26 mouse cellular contexts compared by ENCODE assay signal in genomic region chr9:115283403-115283802, GRCm38 (mm10). TPM values are rescaled to one million over a fixed set of nuclear protein-coding genes. Genes with fewer than 3 reads are reported as not detected.
DNase-seq lines count a peak whose midpoint lies in the region; ATAC-seq and TF ChIP-seq lines count a peak whose summit lies in the region.
"Had no signal": no experiment of that assay in that cellular context is flagged by ENCODE, and none has a peak within 500 bp of the region (broad histone marks: within the 10 kb centered on the region; RNA-seq: fewer than 3 reads in every experiment).

No protein-coding gene starts in this region.

- TF ChIP-seq CTCF in lung, postnatal 0 days (IDR thresholded peaks at IDR 0.05), result no peak
- no peak for TF ChIP-seq CTCF in lung, adult 2 months (IDR thresholded peaks at IDR 0.05; ENCODE audit: insufficient read depth, low read length)
- TF ChIP-seq CTCF in left cerebral cortex, adult 2 months (IDR thresholded peaks at IDR 0.05), result no peak

- no peaks in the 10 kb centered on the region for H3K9me3 ChIP-seq in lung, postnatal 0 days (ENCODE audit: low read length)
- H3K9me3 ChIP-seq: embryonic facial prominence, embryonic 12.5 days; embryonic facial prominence, embryonic 15.5 days; heart, embryonic 12.5 days; heart, embryonic 15.5 days; hindbrain, embryonic 10.5 days; hindbrain, embryonic 13.5 days had no signal

- no peak overlapping the region for H3K4me3 ChIP-seq in lung, postnatal 0 days (ENCODE audit: low read depth, low read length)
- no peak overlapping the region for H3K4me3 ChIP-seq in lung, adult 2 months (replicated peaks; ENCODE audit: extremely low read depth, low read depth, low read length)
- H3K4me3 ChIP-seq in left cerebral cortex, adult 2 months, result no peak overlapping the region
- H3K4me3 ChIP-seq: embryonic facial prominence, embryonic 12.5 days; embryonic facial prominence, embryonic 15.5 days; gastrocnemius, adult 2 months; heart, embryonic 12.5 days; heart, embryonic 15.5 days; hindbrain, embryonic 10.5 days; hindbrain, embryonic 13.5 days had no signal

- peak; percentile 96 for TF ChIP-seq EP300 in lung, postnatal 0 days (IDR thresholded peaks at IDR 0.05)

- H3K9ac ChIP-seq in lung, postnatal 0 days (replicated peaks; ENCODE audit: low read depth), result no peak overlapping the region
- H3K9ac ChIP-seq: embryonic facial prominence, embryonic 12.5 days; embryonic facial prominence, embryonic 15.5 days; forebrain, postnatal 0 days; heart, embryonic 12.5 days; heart, embryonic 15.5 days; hindbrain, embryonic 13.5 days had no signal

- no peak for TF ChIP-seq POLR2A in lung, adult 2 months (IDR thresholded peaks at IDR 0.05; ENCODE audit: borderline replicate concordance, extremely low read depth, low read depth, low read length)

- H3K4me2 ChIP-seq in lung, postnatal 0 days (replicated peaks; ENCODE audit: low read depth, low read length), result no peak overlapping the region
- H3K4me2 ChIP-seq: embryonic facial prominence, embryonic 12.5 days; embryonic facial prominence, embryonic 15.5 days; heart, embryonic 12.5 days; heart, embryonic 15.5 days; hindbrain, embryonic 13.5 days had no signal

- 56% methylated on average over 4 of the region's 4 CpGs for WGBS in lung, postnatal 0 days
- WGBS in lung, adult 2 months, result 66% methylated on average over 4 of the region's 4 CpGs

- H3K27me3 ChIP-seq in lung, postnatal 0 days (replicated peaks; ENCODE audit: insufficient read depth, low read length), result no peaks in the 10 kb centered on the region
- H3K27me3 ChIP-seq: embryonic facial prominence, embryonic 12.5 days; embryonic facial prominence, embryonic 15.5 days; heart, embryonic 12.5 days; heart, embryonic 15.5 days; hindbrain, embryonic 13.5 days had no signal

- ATAC-seq in lung, postnatal 0 days, result peak; percentile 94
- ATAC-seq in granulocyte monocyte progenitor cell, adult 5-6 weeks (replicated peaks; ENCODE audit: poor library complexity, severe bottlenecking), result 0 out of 2 replicates have a peak, but pooled peaks have one; percentile 14
- ATAC-seq: activated CD4-positive, CD25-positive, alpha-beta regulatory T cell, adult 4 months; forebrain, embryonic 14.5 days; forebrain, postnatal 0 days; hindbrain, embryonic 16.5 days had no signal

- peak; percentile 87 for DNase-seq in lung, postnatal 0 days (ENCODE audit: low spot score)
- no peak for DNase-seq in lung, adult 2 months
- peak; percentile 35 for DNase-seq in 416B (ENCODE audit: low read depth)
- no peak for DNase-seq in left cerebral cortex, adult 2 months (ENCODE audit: extremely low spot score in 1 of 2, low spot score in 2 of 2)
- no peak for DNase-seq in right cerebral cortex, postnatal 14 days
- DNase-seq: adrenal gland, adult 8-10 months; adrenal gland, postnatal 36 days; cerebellum, adult 18-20 months; cerebellum, adult 9-10 months; cerebellum, postnatal 14 days; forebrain, postnatal 0 days; gastrocnemius, adult 2 months; gastrocnemius, postnatal 14 days; heart, adult 18-20 months; heart, postnatal 10 days; heart, postnatal 36 days had no signal

- peaks cover 7% of the 10 kb centered on the region; the same call in 1 of the 2 replicates for H3K4me1 ChIP-seq in lung, postnatal 0 days (ENCODE audit: insufficient read depth, low read depth, low read length)
- peaks cover 11% of the 10 kb centered on the region for H3K4me1 ChIP-seq in lung, adult 2 months (ENCODE audit: control insufficient read depth, insufficient read depth, low read length)
- H3K4me1 ChIP-seq: embryonic facial prominence, embryonic 12.5 days had no signal

- no peaks in the 10 kb centered on the region for H3K36me3 ChIP-seq in lung, postnatal 0 days (ENCODE audit: insufficient read depth, low read length)

- H3K27ac ChIP-seq in lung, postnatal 0 days (ENCODE audit: low read length), result peak overlapping the region; percentile 59
- no peak overlapping the region for H3K27ac ChIP-seq in left cerebral cortex, adult 2 months
- H3K27ac ChIP-seq: embryonic facial prominence, embryonic 12.5 days; embryonic facial prominence, embryonic 15.5 days; gastrocnemius, adult 2 months; heart, embryonic 15.5 days; hindbrain, embryonic 10.5 days; hindbrain, embryonic 13.5 days had no signal

- intact Hi-C loops in left cerebral cortex, adult 2 months (cut with DNase I), result no loop called here

RNA-seq across cellular contexts. Expression of gene Stt3b, which starts 26.8 kb away (rescaled TPM):
- 56.6 and 62.3 TPM in 2 replicates for polyA plus RNA-seq in lung, postnatal 0 days (2015; fragmentation: Nextera tagmentation; extraction: Ambion mirVana)
- 50.4 and 61.7 TPM in 2 replicates for polyA plus RNA-seq in lung, adult 2 months (2012; rRNA removed)
- total RNA-seq in granulocyte monocyte progenitor cell, adult 5-6 weeks (2014; fragmentation: Nextera tagmentation), result 91.1 and 97.6 TPM in 2 replicates
- total RNA-seq in granulocyte monocyte progenitor cell, adult 5-6 weeks (2017), result 127 and 130 TPM in 2 replicates
- total RNA-seq in left cerebral cortex, adult 2 months (2021), result 10 to 100 TPM; 87.7 to 92.9 TPM

Comparison
In these comparisons a context has a peak if more than half of its experiments do, and no peak if none do; other contexts are left out.
1. DNase-seq: peak in lung, postnatal 0 days (single experiment) and 416B (single experiment); none in lung, adult 2 months (single experiment), left cerebral cortex, adult 2 months (0 of 2) and right cerebral cortex, postnatal 14 days (single experiment).